26 mouse cellular contexts compared by ENCODE assay signal in genomic region chr9:96792543-96792942, GRCm38 (mm10).
"Had no signal": no experiment of that assay in that cellular context is flagged by ENCODE, and none has a peak within 500 bp of the region (broad histone marks: within the 10 kb centered on the region; RNA-seq: fewer than 3 reads in every experiment).

No protein-coding gene starts in this region.

- H3K4me3 ChIP-seq: heart, embryonic 10.5 days; heart, embryonic 12.5 days; hindbrain, embryonic 10.5 days; hindbrain, embryonic 12.5 days; hindbrain, embryonic 15.5 days; kidney, embryonic 15.5 days; limb, embryonic 10.5 days; limb, embryonic 12.5 days; liver, embryonic 13.5 days had no signal

- H3K9ac ChIP-seq: heart, embryonic 12.5 days; hindbrain, embryonic 12.5 days; hindbrain, embryonic 15.5 days; kidney, embryonic 15.5 days; limb, embryonic 12.5 days; liver, embryonic 13.5 days had no signal

- H3K9me3 ChIP-seq: heart, embryonic 10.5 days; heart, embryonic 12.5 days; hindbrain, embryonic 10.5 days; hindbrain, embryonic 12.5 days; hindbrain, embryonic 15.5 days; kidney, embryonic 15.5 days; limb, embryonic 10.5 days; limb, embryonic 12.5 days; liver, embryonic 13.5 days had no signal

- H3K27me3 ChIP-seq: heart, embryonic 12.5 days; hindbrain, embryonic 12.5 days; hindbrain, embryonic 15.5 days; kidney, embryonic 15.5 days; limb, embryonic 12.5 days; liver, embryonic 13.5 days had no signal

- H3K36me3 ChIP-seq: heart, embryonic 10.5 days; heart, embryonic 12.5 days; hindbrain, embryonic 10.5 days; hindbrain, embryonic 12.5 days; hindbrain, embryonic 15.5 days; kidney, embryonic 15.5 days; limb, embryonic 10.5 days; limb, embryonic 12.5 days; liver, embryonic 13.5 days had no signal

- DNase-seq: gastrocnemius, postnatal 14 days; gastrocnemius, postnatal 36 days; heart, adult 18-20 months; heart, postnatal 10 days; heart, postnatal 4 days; kidney, adult 11 months; kidney, adult 2 months; kidney, adult 9 months; kidney, postnatal 14 days; kidney, postnatal 36 days; layer of hippocampus, adult 9-11 months; layer of hippocampus, postnatal 36 days; liver; liver, embryonic 13.5 days had no signal

- H3K27ac ChIP-seq: heart, embryonic 10.5 days; hindbrain, embryonic 10.5 days; hindbrain, embryonic 12.5 days; hindbrain, embryonic 15.5 days; hindbrain, postnatal 0 days; kidney, embryonic 15.5 days; kidney, postnatal 0 days; limb, embryonic 10.5 days; limb, embryonic 12.5 days; liver, embryonic 13.5 days had no signal

- ATAC-seq: hindbrain, postnatal 0 days; intestine, embryonic 16.5 days had no signal

- H3K4me2 ChIP-seq: heart, embryonic 12.5 days; hindbrain, embryonic 12.5 days; hindbrain, embryonic 15.5 days; kidney, embryonic 15.5 days; limb, embryonic 12.5 days; liver, embryonic 11.5 days; liver, embryonic 13.5 days had no signal
